Mouse (Mus musculus): ENCODE results near the gene Ptpn13. TPM values are rescaled to one million over a fixed set of nuclear protein-coding genes. Genes with fewer than 3 reads are reported as not detected.

Gene Ptpn13
- polyA plus RNA-seq, 1 experiment from 2014 or later = 16.4 TPM

DNA sequence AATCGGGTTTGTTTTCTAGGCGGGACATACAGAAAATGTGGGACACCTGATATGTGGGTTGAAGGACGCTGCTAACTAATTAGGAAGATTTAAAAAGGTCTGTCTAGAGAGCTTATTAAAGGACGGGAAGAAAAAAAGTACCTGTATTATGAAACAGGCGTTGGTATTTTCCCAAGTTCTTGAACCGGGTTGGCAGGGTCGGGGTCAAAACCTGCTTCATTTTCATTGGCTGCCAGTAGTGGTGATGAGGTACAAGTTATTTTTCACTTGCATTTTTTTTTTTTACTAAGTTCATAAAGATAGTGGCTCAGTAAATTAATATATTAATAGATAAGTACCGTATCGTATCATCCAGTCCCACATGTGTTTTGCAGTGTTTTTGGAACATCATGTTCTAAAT is 1.3 kb downstream of the Ptpn13 start:
- Histone ChIP-seq H3K27ac (no peak overlapping the region), H3K27me3 (ENCODE audit: insufficient read depth, poor library complexity, severe bottlenecking) (no peaks in the 10 kb centered on the region), H3K4me1 (peaks cover 55% of the 10 kb centered on the region), H3K36me3 (peaks cover 5% of the 10 kb centered on the region; the same call in 1 of the 2 replicates), H3K4me3 (peak overlapping the region; percentile 95), H3K9me3 (no peaks in the 10 kb centered on the region)
- no peak for DNase-seq (ENCODE audit: low spot score)
- WGBS = 14% methylated on average over 9 of the region's 9 CpGs

DNA sequence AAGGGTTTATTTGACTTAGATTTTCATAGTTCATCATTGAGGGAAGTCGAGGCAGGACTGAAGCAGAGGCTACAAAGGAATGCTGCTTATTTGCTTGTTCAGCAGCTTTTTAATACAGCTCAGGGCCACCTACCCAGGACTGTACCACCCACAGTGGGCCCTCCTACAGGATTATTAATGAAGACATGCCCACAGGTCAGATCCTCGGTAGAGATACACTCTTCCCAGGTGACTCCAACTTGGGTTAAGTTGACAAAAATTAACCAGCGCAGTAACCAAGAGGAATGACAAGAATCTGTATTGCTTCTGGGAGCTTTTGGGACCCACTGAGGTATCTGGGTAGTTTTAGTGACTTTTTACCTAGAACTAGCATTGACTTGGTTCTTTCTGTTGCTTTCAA is 6.0 kb downstream of the Ptpn13 start:
- no peak overlapping the region for H3K27ac ChIP-seq
- H3K4me1 ChIP-seq = peaks cover 35% of the 10 kb centered on the region
- no peak overlapping the region for H3K4me3 ChIP-seq
- H3K36me3 ChIP-seq = peaks cover 5% of the 10 kb centered on the region; the same call in 1 of the 2 replicates
- no peak for DNase-seq (ENCODE audit: low spot score)
- H3K9me3 ChIP-seq = no peaks in the 10 kb centered on the region
- WGBS = 79% methylated on average over 3 of the region's 3 CpGs
- H3K27me3 ChIP-seq (ENCODE audit: insufficient read depth, poor library complexity, severe bottlenecking) = no peaks in the 10 kb centered on the region

DNA sequence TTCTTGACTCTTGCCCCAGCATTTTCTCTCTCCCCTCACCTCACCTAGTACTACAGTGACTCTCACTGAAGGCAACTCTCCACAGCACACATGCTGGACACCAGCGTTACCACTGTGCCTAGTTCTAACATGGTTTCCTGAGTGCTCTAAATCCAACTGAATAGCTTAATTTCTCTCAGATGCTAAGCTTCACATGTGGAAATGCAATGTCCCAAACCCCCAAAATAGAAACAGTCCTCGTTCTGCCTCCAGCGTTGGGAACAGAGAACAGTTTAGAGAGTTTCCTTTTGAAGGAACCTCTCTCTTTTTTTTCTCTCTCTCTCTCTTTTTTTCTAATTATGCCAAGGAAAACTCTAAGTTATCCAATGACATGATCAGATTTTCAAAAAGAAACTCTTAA is 6.5 kb downstream of the Ptpn13 start:
- H3K27ac ChIP-seq = no peak overlapping the region
- WGBS = 52% methylated on average over 3 of the region's 3 CpGs
- no peaks in the 10 kb centered on the region for H3K9me3 ChIP-seq
- H3K4me3 ChIP-seq = no peak overlapping the region
- no peak for DNase-seq (ENCODE audit: low spot score)
- H3K36me3 ChIP-seq = peaks cover 5% of the 10 kb centered on the region; the same call in 1 of the 2 replicates
- H3K27me3 ChIP-seq (ENCODE audit: insufficient read depth, poor library complexity, severe bottlenecking) = no peaks in the 10 kb centered on the region
- H3K4me1 ChIP-seq = peaks cover 39% of the 10 kb centered on the region

DNA sequence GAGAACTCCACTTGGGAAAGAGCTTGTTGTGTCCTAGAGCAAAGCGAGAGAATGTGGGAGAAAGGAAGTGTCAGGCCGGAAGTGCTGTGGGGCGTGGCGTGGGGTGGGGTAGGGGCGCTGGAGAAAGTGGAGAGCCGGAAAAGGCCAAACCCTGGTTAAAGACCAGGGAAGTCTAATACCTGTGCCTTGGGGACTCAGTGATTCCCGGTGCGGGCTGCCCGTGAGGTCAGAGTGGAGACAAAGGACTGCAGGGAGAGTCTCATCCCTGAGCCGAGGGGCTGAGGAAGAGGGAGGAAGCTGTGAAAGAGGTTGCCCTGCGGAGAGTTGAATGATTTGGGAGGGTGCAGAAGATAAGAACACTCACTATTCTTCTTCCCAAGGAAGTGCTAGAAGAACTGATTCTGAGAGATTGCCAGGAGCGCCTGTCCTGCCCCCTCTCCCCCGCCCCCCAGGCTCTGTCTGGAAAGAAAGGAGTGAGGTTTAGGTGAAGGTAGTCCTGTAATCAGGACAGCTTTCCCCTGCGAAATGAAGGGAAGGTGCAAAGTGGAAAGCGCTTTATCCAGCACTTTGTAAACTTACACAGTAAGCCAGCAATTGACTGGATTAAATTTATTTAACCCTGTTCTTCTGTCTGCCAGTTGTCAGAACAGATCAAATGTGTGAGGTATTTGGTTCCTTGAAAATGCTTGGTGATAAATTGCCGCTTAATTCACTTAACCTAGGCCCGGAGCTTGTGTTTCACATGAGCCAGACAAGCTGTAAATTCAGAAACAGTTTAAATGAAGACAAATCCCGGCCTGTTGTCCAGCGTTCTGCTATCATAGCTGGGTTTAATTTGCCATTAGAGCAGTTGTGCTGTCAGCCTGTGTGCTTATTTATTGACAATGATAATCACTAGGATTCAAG is 11.3 kb downstream of the Ptpn13 start:
- no peaks in the 10 kb centered on the region for H3K9me3 ChIP-seq
- 7% methylated on average over 19 of the region's 19 CpGs for WGBS
- peak overlapping the region; percentile 58 for H3K4me3 ChIP-seq

DNA sequence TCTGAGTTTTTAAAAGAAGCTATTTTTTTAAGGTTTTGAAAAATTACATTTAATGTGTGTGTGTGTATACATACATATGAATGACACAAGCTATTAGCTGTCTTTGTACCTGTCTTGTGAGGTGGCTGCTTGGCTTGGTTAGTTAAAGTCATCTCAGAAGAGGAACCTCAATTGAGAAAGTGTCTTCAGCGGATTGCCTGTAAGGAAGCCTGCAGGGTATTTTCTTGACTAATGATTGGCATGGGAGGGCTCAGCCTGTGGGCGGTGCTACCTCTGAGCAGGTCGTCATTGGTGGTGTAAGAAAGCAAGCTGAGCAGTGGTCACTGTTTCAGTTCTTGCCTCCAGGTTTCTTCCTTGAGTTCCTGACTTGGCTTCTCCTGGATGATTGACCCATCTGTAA is 12.7 kb downstream of the Ptpn13 start:
- no peak for DNase-seq (ENCODE audit: low spot score)
- Histone ChIP-seq H3K4me1 (peaks cover 35% of the 10 kb centered on the region), H3K27ac (no peak overlapping the region), H3K4me3 (no peak overlapping the region), H3K36me3 (no peaks in the 10 kb centered on the region), H3K9me3 (no peaks in the 10 kb centered on the region), H3K27me3 (ENCODE audit: insufficient read depth, poor library complexity, severe bottlenecking) (no peaks in the 10 kb centered on the region)
- 51% methylated on average over 3 of the region's 3 CpGs for WGBS

More for the DNA sequence above, 11.3 kb downstream of the Ptpn13 start:
- peaks cover 30% of the 10 kb centered on the region for H3K4me1 ChIP-seq
- peak overlapping the region; percentile 86 for H3K27ac ChIP-seq
- no peak for DNase-seq (ENCODE audit: low spot score)
- H3K36me3 ChIP-seq = no peaks in the 10 kb centered on the region
- no peaks in the 10 kb centered on the region for H3K27me3 ChIP-seq (ENCODE audit: insufficient read depth, poor library complexity, severe bottlenecking)

DNA sequence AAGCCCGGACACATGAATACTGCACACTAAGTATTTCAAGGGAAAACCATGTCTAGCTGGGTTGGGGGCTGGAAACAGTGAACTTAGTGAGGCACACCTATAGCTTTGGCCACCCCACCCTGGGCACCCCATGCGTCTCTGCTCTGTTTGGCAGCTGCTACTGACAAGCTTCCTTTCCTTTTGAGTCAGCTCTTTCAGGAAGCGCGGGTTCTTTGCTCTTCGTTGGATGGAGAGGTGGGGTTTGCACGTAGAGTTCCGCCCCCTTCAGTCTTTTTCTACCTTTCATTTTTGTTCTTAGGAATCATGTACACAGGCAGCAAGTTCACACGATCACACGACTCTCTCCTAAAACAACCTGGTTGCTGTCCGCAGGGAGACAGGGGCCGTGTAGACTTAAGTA is 14.2 kb downstream of the Ptpn13 start:
- no peaks in the 10 kb centered on the region for H3K9me3 ChIP-seq
- no peak overlapping the region for H3K27ac ChIP-seq
- no peaks in the 10 kb centered on the region for H3K36me3 ChIP-seq
- H3K4me1 ChIP-seq = peaks cover 39% of the 10 kb centered on the region
- 80% methylated on average over 11 of the region's 11 CpGs for WGBS
- no peak overlapping the region for H3K4me3 ChIP-seq
- H3K27me3 ChIP-seq (ENCODE audit: insufficient read depth, poor library complexity, severe bottlenecking) = no peaks in the 10 kb centered on the region
- DNase-seq (ENCODE audit: low spot score) = no peak

DNA sequence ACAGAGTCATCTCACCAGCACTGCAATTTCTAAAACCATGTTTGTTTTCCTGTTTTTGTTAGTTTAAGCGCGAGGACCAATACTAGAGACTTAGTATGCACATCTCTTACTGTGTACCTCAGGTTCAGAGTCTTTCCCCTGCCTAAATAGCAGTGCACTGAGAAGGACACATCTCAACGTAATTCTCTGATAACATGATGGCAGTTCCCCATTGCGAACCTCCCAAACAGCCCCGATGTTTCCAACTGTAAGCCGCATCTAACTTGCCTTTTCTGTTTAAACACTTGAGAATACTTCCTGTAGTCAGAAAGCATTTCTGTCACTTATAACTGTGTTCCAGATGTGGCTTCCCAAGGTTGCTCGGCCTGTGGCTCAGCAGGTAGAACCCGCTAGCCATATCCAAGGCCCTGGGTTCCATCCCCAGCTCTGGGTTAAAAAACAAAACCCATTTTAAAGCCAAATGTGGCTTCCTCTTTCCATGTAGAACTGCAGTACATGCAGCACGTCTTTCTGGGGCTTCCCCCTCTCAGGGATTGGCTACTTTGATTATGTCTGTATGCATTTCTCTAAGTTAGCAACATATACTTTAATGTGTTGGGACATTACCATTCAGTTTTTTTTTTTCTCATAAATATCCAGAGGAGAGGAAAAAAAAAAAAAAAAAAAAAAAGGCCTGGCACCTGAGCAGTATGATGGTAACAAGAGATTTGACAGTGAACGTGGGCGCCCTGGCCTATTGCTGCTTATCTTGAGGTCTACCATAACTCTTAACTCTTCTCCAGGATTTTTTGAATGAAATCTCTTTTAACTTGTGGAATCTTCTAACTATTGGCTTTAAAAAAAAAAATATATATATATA is 15.7 kb downstream of the Ptpn13 start:
- H3K27ac ChIP-seq = no peak overlapping the region
- DNase-seq (ENCODE audit: low spot score) = no peak
- H3K4me1 ChIP-seq = peaks cover 39% of the 10 kb centered on the region
- H3K36me3 ChIP-seq = no peaks in the 10 kb centered on the region
- H3K4me3 ChIP-seq = no peak overlapping the region
- WGBS = 85% methylated on average over 11 of the region's 11 CpGs
- no peaks in the 10 kb centered on the region for H3K27me3 ChIP-seq (ENCODE audit: insufficient read depth, poor library complexity, severe bottlenecking)
- H3K9me3 ChIP-seq = no peaks in the 10 kb centered on the region

DNA sequence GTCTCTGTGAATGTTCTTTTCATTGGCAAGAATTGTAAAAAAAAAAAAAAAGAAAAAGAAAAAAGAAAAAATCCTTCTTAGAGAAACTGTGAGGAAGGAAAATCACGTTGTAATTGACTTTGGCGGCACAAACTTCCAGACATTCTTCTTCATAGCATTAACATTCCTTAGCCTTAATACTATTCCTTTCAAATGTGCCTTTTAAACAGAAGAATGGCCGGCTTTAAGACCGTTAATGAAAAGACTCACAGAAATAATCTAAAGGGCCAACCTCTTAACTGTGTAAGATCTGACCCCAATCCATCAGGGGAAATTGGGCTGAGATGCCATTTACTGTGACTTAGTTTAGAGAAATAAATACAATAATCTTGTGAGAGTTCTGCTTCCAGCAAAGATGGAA is 16.7 kb downstream of the Ptpn13 start:
- no peaks in the 10 kb centered on the region for H3K27me3 ChIP-seq (ENCODE audit: insufficient read depth, poor library complexity, severe bottlenecking)
- WGBS = 63% methylated on average over 4 of the region's 4 CpGs
- H3K4me1 ChIP-seq = peaks cover 38% of the 10 kb centered on the region
- H3K4me3 ChIP-seq = no peak overlapping the region
- H3K9me3 ChIP-seq = no peaks in the 10 kb centered on the region
- no peak for DNase-seq (ENCODE audit: low spot score)
- H3K27ac ChIP-seq = no peak overlapping the region
- H3K36me3 ChIP-seq = no peaks in the 10 kb centered on the region

DNA sequence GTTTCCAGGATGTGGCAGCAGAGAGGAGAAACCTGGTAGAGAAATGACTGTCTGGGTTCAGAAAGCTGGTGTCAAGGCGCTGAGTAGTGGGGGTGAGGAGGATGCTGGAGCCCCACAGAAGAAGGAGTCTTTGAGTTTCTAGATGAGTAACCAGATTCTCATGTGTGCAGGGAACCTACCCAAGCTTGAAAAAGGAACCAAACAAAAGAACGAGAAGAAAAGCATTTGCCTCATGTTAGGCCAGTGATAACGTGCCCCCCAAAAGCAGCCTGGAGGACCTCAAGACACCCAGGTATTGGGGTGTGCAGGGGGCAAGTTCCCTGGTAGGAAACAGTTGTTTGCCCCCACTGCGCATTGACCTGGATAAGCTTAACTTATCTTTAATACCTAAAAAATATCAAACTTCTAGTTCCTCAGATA is 17.3 kb downstream of the Ptpn13 start:
- H3K4me1 ChIP-seq = peaks cover 40% of the 10 kb centered on the region
- no peak overlapping the region for H3K4me3 ChIP-seq
- H3K27me3 ChIP-seq (ENCODE audit: insufficient read depth, poor library complexity, severe bottlenecking) = no peaks in the 10 kb centered on the region
- H3K36me3 ChIP-seq = no peaks in the 10 kb centered on the region
- no peaks in the 10 kb centered on the region for H3K9me3 ChIP-seq
- no peak overlapping the region for H3K27ac ChIP-seq
- no peak for DNase-seq (ENCODE audit: low spot score)
- WGBS = 74% methylated on average over 4 of the region's 4 CpGs

DNA sequence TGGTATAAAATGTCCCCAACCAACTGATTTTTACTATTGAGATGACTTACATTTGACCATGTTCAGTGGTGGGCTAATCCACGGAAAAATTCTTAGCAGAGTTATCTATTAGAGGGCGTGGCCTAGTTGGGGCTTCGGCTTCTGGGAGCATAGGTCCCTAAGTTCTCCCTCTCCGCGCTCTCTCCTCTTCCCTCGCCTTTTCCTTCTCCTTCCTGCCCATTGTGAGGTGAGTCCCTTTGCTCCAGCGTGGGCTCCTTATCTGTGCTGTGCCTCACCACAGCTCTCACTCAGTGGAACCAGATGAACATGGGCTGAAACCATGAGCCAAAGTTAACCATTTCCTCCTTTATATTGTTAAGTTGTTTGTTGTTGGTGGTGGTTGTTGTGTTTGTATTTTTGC is 17.9 kb downstream of the Ptpn13 start:
- DNase-seq (ENCODE audit: low spot score) = no peak
- 33% methylated on average over 7 of the region's 7 CpGs for WGBS
- H3K36me3 ChIP-seq = no peaks in the 10 kb centered on the region

DNA sequence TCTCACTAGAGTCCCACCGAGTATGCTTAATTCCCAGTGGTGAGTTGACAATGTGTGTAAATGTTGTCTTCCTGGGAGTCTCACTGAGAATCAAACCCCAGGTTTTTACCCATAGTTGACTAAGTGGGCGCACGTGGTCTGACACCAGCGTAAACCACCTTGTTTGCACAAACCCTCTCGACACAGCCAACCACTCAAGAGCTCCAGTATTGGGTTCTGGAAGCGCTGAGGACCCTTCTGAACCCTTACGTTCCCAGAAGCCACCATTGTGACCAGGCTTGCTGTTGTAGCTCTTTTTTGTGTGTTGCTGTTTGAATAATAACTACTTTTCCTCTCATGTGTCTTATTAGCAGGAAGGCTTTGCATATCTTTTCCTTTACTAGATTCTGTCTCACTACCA is 20.4 kb downstream of the Ptpn13 start:
- Histone ChIP-seq H3K27me3 (ENCODE audit: insufficient read depth, poor library complexity, severe bottlenecking) (no peaks in the 10 kb centered on the region), H3K27ac (no peak overlapping the region), H3K36me3 (no peaks in the 10 kb centered on the region), H3K4me3 (no peak overlapping the region), H3K4me1 (peaks cover 26% of the 10 kb centered on the region), H3K9me3 (no peaks in the 10 kb centered on the region)
- WGBS = 85% methylated on average over 7 of the region's 7 CpGs
- no peak for DNase-seq (ENCODE audit: low spot score)

More for the DNA sequence above, 17.9 kb downstream of the Ptpn13 start:
- peaks cover 33% of the 10 kb centered on the region for H3K4me1 ChIP-seq
- no peaks in the 10 kb centered on the region for H3K27me3 ChIP-seq (ENCODE audit: insufficient read depth, poor library complexity, severe bottlenecking)
- no peaks in the 10 kb centered on the region for H3K9me3 ChIP-seq
- no peak overlapping the region for H3K4me3 ChIP-seq
- no peak overlapping the region for H3K27ac ChIP-seq

DNA sequence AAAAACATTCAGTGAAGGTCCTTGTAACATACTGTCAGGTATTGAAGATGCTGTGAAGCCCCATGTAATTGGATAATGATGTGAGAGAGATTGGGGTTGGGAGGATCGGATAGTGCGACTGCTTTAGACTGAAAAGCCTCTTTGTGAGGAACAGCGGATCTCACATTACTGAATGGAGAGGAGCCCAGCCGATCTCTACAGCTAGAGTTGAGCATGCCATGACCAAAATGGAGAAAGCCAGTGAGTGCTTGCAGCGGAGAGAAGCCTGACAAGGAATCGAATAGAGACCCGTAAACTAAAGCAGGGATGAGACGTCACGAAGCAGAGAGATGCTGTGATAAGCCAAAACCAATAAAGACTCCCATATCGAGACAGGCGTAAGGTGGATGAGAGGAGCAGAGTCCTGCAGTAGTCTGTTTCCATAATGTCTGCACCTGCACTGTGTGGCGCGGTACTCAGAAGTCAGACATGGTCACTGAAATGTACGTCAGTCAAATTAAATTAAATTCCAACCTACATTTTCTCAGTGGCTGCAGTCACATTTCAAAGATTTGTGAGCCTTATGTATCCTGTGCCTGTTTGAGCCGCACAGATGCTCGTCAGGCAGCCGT is 22.9 kb downstream of the Ptpn13 start:
- 83% methylated on average over 17 of the region's 17 CpGs for WGBS
- no peak for DNase-seq (ENCODE audit: low spot score)
- Histone ChIP-seq H3K9me3 (no peaks in the 10 kb centered on the region), H3K27me3 (ENCODE audit: insufficient read depth, poor library complexity, severe bottlenecking) (no peaks in the 10 kb centered on the region), H3K27ac (no peak overlapping the region), H3K36me3 (peaks cover 3% of the 10 kb centered on the region; the same call in 1 of the 2 replicates), H3K4me3 (no peak overlapping the region), H3K4me1 (peaks cover 17% of the 10 kb centered on the region)

All from heart, embryonic 10.5 days (tissue).